Mouse (Mus musculus) adrenal gland, postnatal 25 days (tissue): ENCODE data around the gene Serpina3i. TPM values are rescaled to one million over a fixed set of nuclear protein-coding genes. Genes with fewer than 3 reads are reported as not detected.
"Not testable (repeated sequence)": the region's sequence is repeated elsewhere in the genome, so short reads cannot be mapped to it uniquely, and the experiment has no call there.

ENCODE experiments used
- DNase-seq: peaks from one replicate; pipeline ENCODE4 v3.0.0; 2021; ENCODE audit warnings: mixed read lengths
- long read RNA-seq: library from polyadenylated mRNA; stranded (forward); transcript quantifications from one replicate; pipeline ENCODE4 v2.0.0, GENCODE M21; 2021
- total RNA-seq: library from RNA; stranded (reverse); gene quantifications from 2 replicates; pipeline ENCODE4 v1.2.3, GENCODE M21; 2021

Serpina3i gene
- total RNA-seq: not detected in 2 replicates
- long read RNA-seq: 0 reads

DNA sequence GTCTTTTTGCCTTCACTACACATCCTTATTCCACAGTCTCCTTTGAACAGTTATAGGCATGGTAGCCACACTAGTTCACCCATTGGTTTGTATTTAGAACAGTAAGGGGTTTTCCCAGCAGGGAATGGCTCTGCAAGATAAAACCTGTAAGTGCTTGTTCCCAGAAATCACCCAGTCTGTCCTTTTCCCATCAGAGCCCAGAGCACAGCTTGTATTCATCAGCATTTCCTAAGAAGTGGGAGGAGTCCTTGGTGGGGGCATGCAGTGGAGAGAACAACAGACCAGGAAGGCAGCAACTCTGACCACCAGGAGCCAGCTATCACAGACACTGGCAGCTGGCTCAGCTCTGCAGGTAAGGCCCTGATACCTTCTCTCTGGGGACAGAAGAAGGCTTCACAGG is at the start of gene Serpina3i:
Serpina3i (plus strand) TSS at position 260 of the 400 bp plus-strand sequence.
- no peak for DNase-seq

DNA sequence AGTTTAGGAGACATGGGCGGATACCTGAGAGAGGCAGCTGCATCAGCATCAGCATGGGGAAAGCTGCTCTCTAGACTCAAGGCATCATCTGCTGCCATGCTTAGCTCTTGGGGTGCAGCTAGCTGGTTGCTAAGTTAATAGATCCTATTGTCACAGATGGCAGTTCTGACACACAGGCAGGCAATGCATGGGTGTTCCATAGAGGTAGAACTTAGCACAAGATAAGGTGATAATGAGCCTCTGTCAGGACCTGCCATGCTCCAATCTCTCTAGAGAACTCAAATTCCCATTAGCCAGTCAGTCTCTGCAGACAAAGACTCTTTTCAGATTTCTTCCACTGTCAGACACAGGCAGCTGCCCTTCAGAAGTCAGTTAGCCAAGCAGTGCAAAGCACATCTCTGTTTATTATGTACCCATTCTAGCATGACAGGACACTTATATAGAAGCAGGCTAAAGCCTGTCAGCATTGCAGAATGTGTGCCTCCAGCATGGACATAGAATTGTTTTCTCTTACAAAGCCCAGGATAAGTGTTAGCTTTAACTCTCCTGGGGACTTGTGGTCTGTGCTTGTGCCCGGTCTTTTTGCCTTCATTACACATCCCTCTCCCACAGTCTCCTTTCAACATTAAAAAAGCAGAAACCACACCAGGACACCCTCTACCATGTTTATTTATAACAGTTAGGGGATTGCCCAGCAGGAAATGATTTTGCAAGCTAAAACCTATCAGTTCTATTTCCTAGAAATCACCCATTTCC is 49.1 kb upstream of the Serpina3i start:
- DNase-seq: no peak

DNA sequence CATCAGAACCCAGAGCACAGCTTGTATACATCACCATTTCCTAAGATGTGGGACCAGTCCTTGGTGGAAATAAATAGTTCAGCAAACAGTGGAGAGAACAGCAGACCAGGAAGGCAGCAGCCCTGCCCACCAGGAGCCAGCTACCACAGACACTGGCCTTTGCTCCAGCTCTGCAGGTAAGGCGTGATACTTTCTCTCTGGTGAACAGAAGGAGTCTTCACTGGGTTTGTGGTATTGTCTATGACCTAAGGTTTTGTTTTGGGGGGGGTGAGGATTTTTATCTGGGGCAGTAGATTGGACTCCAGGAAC is 48.5 kb upstream of the Serpina3i start, which contains the start of gene Serpina3f:
Serpina3f (plus strand) TSS at position 100 of the 309 bp plus-strand sequence.
- no peak for DNase-seq

GRCm38 (mm10) chr12:104215249-104215648 is 47.7 kb upstream of the Serpina3i start:
- no peak for DNase-seq

GRCm38 (mm10) chr12:104221616-104222015 is 41.3 kb upstream of the Serpina3i start:
- DNase-seq: no peak

GRCm38 (mm10) chr12:104223690-104224089 is 39.2 kb upstream of the Serpina3i start:
- no peak for DNase-seq

GRCm38 (mm10) chr12:104224598-104225300 is 38.2 kb upstream of the Serpina3i start:
- DNase-seq: no peak

DNA sequence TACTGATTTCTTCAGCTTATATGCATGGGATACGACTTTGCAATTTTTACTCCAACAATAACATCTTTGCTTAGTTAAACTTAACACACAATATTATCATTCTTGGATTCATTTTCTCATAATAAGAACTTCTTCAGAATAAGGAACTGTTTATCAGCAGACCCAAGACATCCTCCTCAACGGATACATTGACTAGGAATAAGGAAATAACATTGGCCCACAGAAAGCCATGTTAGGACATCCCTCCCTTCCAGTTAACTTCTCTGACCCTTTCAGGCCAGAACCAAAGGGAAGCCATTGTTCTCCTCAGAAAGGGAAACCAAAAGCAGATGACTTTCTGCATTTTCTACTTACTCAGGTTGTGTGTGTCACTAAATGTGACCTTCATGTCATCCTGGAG is 32.2 kb upstream of the Serpina3i start:
- DNase-seq: no peak

DNA sequence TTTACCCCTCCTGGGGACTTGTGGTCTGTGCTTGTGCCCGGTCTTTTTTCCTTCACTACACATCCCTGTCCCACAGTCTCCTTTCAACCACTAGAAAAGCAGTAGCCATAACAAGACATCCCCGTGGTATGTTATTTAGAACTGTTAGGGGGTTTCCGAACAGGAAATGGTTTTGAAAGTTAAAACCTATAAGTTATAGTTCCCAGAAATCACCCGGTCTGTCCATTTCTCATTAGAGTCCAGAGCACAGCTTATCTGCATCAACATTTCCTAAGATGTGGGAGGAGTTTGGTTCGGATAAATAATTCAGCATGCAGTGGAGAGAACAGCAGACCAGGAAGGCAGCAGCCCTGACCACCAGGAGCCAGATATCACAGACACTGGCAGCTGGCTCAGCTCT is 27.0 kb upstream of the Serpina3i start, which contains the start of gene Serpina3g:
Serpina3g (plus strand) TSS at position 331 of the 400 bp plus-strand sequence.
- no peak for DNase-seq

DNA sequence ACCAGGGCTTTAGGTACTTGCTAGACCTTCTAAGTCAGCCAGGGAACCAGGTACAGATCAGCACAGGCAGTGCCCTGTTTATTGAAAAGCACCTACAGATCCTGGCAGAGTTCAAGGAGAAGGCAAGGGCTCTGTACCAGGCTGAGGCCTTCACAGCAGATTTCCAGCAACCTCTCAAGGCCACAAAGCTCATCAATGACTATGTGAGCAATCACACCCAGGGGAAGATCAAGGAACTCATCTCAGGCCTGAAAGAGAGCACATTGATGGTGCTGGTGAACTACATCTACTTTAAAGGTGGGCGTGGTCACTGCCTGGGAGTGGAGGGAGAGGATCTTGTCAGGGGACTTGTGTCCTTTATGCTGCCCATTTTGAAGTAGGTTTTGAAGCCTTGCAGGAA is 24.9 kb upstream of the Serpina3i start:
- DNase-seq: not testable (repeated sequence)

- no peak for DNase-seq
Observed at GRCm38 (mm10) chr12:104243307-104243706, 19.6 kb upstream of the Serpina3i start.

GRCm38 (mm10) chr12:104245092-104245491 is 17.8 kb upstream of the Serpina3i start:
- DNase-seq: no peak

DNA sequence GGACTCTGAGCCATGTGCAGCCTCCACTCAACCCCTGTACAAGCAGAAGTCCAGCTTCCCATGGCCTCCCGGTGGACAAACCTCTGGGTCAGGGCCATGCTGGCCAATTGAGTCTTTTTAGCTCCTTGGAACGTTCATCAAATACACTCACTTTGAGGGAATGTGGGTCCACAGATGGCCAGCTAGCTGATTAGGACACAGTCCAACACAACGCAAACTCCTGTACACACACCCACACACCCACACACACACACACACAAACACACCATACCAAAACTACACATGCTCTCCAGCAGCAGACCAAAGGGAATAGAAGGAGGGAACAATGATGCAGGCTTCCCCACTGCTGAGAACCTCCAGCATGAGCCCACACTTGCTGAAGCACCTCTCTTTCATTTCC is 17.3 kb upstream of the Serpina3i start:
- no peak for DNase-seq

GRCm38 (mm10) chr12:104247553-104248002 is 15.3 kb upstream of the Serpina3i start:
- DNase-seq: no peak

DNA sequence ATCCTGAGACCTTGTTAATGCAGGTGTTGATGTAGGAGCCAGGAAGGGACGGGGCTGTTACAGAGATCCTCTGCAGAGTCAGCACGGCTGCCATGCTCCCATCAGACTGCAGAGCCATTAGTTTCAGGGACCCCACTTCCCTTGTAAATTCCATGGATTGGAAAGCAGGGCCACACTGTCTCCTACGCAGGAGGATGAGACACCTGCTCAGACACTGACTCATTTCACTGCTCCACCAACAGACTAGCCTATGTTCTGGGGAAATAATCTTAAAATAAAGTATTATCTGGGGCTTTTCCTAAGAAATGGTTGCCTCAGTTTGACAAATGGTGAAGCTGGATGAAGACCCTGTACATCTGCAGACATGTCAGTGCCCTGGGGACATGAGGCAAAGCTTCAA is 14.7 kb upstream of the Serpina3i start:
- no peak for DNase-seq

DNA sequence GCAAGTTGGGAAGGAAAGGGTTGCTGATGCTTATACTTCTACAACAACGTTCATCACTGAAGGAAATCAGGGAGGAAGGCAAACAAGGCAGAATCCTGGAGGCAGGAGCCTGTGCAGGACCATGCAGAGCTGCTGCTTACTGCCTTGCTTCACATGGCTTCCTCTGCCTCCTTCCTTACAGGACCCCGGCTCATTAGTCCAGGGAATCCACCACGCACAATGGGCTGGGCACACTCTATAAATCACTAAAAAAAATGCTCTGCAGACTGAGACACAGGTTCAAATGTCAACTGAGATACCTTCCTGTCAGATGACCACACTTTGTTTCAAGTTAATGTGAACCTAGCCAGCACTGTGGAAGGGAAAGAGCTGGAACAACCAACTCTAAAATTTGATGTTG is 1.9 kb upstream of the Serpina3i start:
- DNase-seq: no peak

DNA sequence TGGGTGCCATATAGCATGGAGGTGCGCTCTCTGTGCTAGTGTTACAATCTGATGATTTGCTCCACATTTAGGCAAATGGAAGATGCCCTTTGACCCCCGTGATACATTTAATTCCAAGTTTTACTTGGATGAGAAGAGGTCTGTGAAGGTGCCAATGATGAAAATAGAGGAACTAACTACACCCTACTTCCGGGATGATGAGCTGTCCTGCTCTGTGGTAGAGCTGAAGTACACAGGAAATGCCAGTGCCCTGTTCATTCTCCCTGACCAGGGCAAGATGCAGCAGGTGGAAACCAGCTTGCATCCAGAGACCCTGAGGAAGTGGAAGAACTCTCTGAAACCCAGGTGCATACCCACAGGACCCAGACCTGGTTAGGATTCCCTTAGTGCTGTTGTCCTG is 3.5 kb downstream of the Serpina3i start:
- no peak for DNase-seq

GRCm38 (mm10) chr12:104278216-104279055 is 15.5 kb downstream of the Serpina3i start:
- DNase-seq: no peak

GRCm38 (mm10) chr12:104279056-104279435 is 16.1 kb downstream of the Serpina3i start:
- DNase-seq: no peak

DNA sequence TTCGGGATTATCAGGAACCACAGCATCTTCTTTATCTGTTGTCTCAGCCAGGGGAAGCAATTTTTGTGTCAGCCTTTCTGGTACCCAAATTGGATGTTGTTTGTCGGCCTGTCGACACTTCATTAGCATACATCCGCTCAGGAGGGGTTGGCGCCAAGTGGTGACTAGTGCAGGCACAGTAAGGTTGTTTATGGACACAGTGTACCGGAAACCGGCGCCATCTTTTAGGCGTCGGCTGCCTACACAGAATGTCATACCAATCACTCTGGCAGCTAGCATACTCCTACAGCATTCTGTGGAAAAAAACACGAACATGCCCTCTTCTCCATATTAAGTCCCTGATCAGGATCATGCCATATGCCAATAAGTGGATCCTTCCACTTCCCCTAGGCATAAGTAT is 20.5 kb downstream of the Serpina3i start:
- DNase-seq: no peak

- DNase-seq: no peak
Observed at GRCm38 (mm10) chr12:104288336-104288735, 25.4 kb downstream of the Serpina3i start.

DNA sequence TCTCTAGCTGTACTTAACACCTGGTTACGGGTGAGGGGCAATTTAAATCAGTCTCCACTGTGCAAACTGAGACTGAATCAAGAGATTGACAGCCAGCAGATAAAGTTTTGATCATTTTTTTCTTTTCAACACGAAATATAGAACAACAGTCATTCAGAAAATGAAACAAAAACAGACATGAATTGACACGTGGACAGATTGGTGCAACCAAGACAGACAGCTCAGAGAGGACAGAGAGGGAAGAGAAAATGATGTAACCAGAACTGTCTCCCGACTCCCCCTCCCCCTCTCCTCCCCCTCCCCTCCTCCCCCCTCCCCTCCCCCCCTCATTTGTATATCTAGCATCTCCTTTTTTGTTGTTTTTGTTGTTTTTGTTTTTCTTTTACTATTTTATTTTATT is 26.9 kb downstream of the Serpina3i start:
- no peak for DNase-seq

- no peak for DNase-seq
Observed at GRCm38 (mm10) chr12:104293963-104294362, 31.0 kb downstream of the Serpina3i start.
